Mouse (Mus musculus) E14TG2a.4 (cell line): ENCODE data around the gene Sbds.

Experiments used
- H3K27me3 ChIP-seq: 2 replicates; pipeline ENCODE4 v1.6.1; 2014; ENCODE audit warnings: low read length, control low read depth; ENCODE audit not compliant: insufficient read depth
- H3K36me3 ChIP-seq: 2 replicates; pipeline ENCODE4 v1.6.1; 2014; ENCODE audit warnings: low read length, control low read depth; ENCODE audit not compliant: insufficient read depth
- H3K4me1 ChIP-seq: replicated peaks from 2 replicates; pipeline ENCODE4 v1.6.1; 2014; ENCODE audit warnings: low read depth, low read length, control low read depth
- H3K4me3 ChIP-seq: replicated peaks from 2 replicates; pipeline ENCODE4 v1.5.1; 2014; ENCODE audit warnings: mild to moderate bottlenecking, low read length
- H3K9me3 ChIP-seq: 2 replicates; pipeline ENCODE4 v1.6.1; 2014; ENCODE audit warnings: low read length, control low read depth
- CTCF ChIP-seq: conservative IDR thresholded peaks from 2 replicates; pipeline ENCODE4 v1.5.1; 2014; ENCODE audit warnings: low read length
- NANOG ChIP-seq: IDR thresholded peaks from 2 replicates; pipeline ENCODE4 v1.6.1; 2014; ENCODE audit warnings: borderline replicate concordance, low read length, mixed read lengths
- POU5F1 ChIP-seq: IDR thresholded peaks from 2 replicates; pipeline ENCODE4 v1.6.1; 2014; ENCODE audit warnings: low read length, borderline replicate concordance

The Sbds gene

GRCm38 (mm10) chr5:130218336-130218735 is 37.0 kb downstream of the Sbds start:
- H3K36me3 ChIP-seq, result peaks cover 16% of the 10 kb centered on the region
- no peaks in the 10 kb centered on the region for H3K9me3 ChIP-seq
- H3K4me1 ChIP-seq, result peaks cover 51% of the 10 kb centered on the region
- no peak for TF ChIP-seq CTCF
- no peak for TF ChIP-seq POU5F1
- TF ChIP-seq NANOG, result no peak
- 0 out of 2 replicates have a peak overlapping the region, but pooled peaks have one; percentile 10 for H3K4me3 ChIP-seq
- H3K27me3 ChIP-seq, result no peaks in the 10 kb centered on the region

- H3K4me3 ChIP-seq, result no peak overlapping the region
- H3K9me3 ChIP-seq, result no peaks in the 10 kb centered on the region
- no peaks in the 10 kb centered on the region for H3K27me3 ChIP-seq
- peaks cover 25% of the 10 kb centered on the region for H3K36me3 ChIP-seq
- no peak for TF ChIP-seq POU5F1
- no peak for TF ChIP-seq CTCF
- peaks cover 53% of the 10 kb centered on the region for H3K4me1 ChIP-seq
These were observed 37.9 kb downstream of the Sbds start for GRCm38 (mm10) chr5:130217406-130217805.

GRCm38 (mm10) chr5:130216781-130217180 is 38.5 kb downstream of the Sbds start, which contains the start of gene Tmem248:
Gene Tmem248, plus strand, starts transcription at chr5:130217081.
- Histone ChIP-seq H3K27me3 (no peaks in the 10 kb centered on the region), H3K4me1 (peaks cover 56% of the 10 kb centered on the region), H3K4me3 (no peak within 1 kb of the TSS), H3K9me3 (no peaks in the 10 kb centered on the region), H3K36me3 (peaks cover 30% of the 10 kb centered on the region)
- no peak for TF ChIP-seq NANOG
- TF ChIP-seq CTCF, result peak; percentile 30

GRCm38 (mm10) chr5:130212956-130213355 is 42.4 kb downstream of the Sbds start:
- H3K4me1 ChIP-seq, result peaks cover 40% of the 10 kb centered on the region
- TF ChIP-seq POU5F1, result no peak
- H3K36me3 ChIP-seq, result peaks cover 66% of the 10 kb centered on the region
- H3K4me3 ChIP-seq, result no peak overlapping the region
- H3K9me3 ChIP-seq, result no peaks in the 10 kb centered on the region
- no peaks in the 10 kb centered on the region for H3K27me3 ChIP-seq

GRCm38 (mm10) chr5:130207299-130207698 is 48.0 kb downstream of the Sbds start:
- Histone ChIP-seq H3K4me1 (peaks cover 24% of the 10 kb centered on the region), H3K27me3 (no peaks in the 10 kb centered on the region), H3K9me3 (no peaks in the 10 kb centered on the region), H3K36me3 (peaks cover 74% of the 10 kb centered on the region), H3K4me3 (no peak overlapping the region)
- TF ChIP-seq POU5F1, result no peak
- no peak for TF ChIP-seq CTCF
- TF ChIP-seq NANOG, result no peak

GRCm38 (mm10) chr5:130205441-130206023 is 49.8 kb downstream of the Sbds start:
- TF ChIP-seq POU5F1 (no peak), CTCF (no peak), NANOG (no peak)
- Histone ChIP-seq H3K9me3 (no peaks in the 10 kb centered on the region), H3K4me3 (no peak overlapping the region), H3K4me1 (peaks cover 8% of the 10 kb centered on the region), H3K36me3 (peaks cover 71% of the 10 kb centered on the region), H3K27me3 (no peaks in the 10 kb centered on the region)

- Histone ChIP-seq H3K27me3 (no peaks in the 10 kb centered on the region), H3K9me3 (no peaks in the 10 kb centered on the region), H3K36me3 (peaks cover 67% of the 10 kb centered on the region), H3K4me1 (peaks cover 8% of the 10 kb centered on the region; the same call in 1 of the 2 replicates), H3K4me3 (no peak overlapping the region)
- TF ChIP-seq CTCF (no peak), POU5F1 (no peak), NANOG (no peak)
These were observed 50.8 kb downstream of the Sbds start for GRCm38 (mm10) chr5:130204560-130204959.

- Histone ChIP-seq H3K36me3 (peaks cover 64% of the 10 kb centered on the region), H3K4me3 (no peak overlapping the region), H3K27me3 (no peaks in the 10 kb centered on the region), H3K4me1 (peaks cover 12% of the 10 kb centered on the region), H3K9me3 (no peaks in the 10 kb centered on the region)
- TF ChIP-seq CTCF (no peak), POU5F1 (no peak), NANOG (no peak)
These were observed 51.4 kb downstream of the Sbds start for GRCm38 (mm10) chr5:130203948-130204347.

- no peaks in the 10 kb centered on the region for H3K9me3 ChIP-seq
- no peak for TF ChIP-seq POU5F1
- no peak for TF ChIP-seq NANOG
- TF ChIP-seq CTCF, result no peak
- peaks cover 64% of the 10 kb centered on the region for H3K36me3 ChIP-seq
- H3K27me3 ChIP-seq, result no peaks in the 10 kb centered on the region
- peaks cover 29% of the 10 kb centered on the region for H3K4me1 ChIP-seq
- H3K4me3 ChIP-seq, result no peak overlapping the region
These were observed 54.9 kb downstream of the Sbds start for GRCm38 (mm10) chr5:130200233-130201029.
